Mouse (Mus musculus): ENCODE measurements around the gene Col5a1.
A peak's percentile ranks its signal among the peaks of the same experiment; 100 is the strongest.

Gene Col5a1

DNA sequence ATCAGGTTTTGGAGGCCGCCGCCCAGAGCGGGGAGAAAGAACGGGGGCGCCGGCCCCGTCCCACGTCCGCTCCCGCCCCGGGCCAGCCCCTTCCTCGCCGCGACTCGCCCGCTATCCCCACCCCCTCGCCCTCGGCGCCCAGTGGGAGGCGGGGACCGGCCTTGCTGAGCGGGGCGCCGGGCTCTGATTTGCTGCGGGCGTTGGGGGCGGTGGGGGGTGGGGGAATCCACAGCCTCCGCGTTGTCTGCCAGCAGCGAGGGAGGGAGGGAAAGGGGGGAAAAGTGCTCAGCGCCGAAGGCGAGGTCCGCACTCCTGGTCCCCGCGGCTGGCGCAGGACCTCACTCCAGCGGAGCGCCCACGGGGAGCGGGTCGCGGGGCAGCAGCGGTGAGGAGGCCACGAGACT is at the start of gene Col5a1:
TSS of gene Col5a1 (plus strand) at position 278 of the 404 bp plus-strand sequence.
- DNase-seq (ENCODE audit: low spot score), result peak; percentile 67

DNA sequence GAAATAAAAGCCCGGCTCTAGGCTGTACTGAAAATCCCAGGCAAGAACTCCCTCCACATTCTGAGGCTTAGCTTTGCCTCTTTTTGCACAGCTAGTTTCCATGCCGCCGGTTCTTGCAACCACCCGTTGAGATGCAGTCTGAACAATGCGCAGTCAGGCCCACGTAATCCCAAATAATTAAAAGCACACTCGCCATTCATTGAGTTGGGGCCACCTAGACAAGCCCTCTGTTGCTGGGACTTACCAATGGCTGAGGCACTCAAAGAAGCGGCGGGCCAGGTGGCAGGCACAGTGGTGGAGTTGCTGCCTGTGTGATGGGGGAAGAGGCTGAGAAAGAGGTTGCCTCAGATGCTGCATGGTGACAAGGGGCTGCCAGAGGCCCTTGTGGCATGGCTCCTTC is 48.1 kb upstream of the Col5a1 start:
- no peak for DNase-seq (ENCODE audit: low spot score)

GRCm38 (mm10) chr2:27840890-27841289 is 45.3 kb upstream of the Col5a1 start:
- DNase-seq (ENCODE audit: low spot score), result no peak

GRCm38 (mm10) chr2:27842893-27843292 is 43.3 kb upstream of the Col5a1 start:
- no peak for DNase-seq (ENCODE audit: low spot score)

- no peak for DNase-seq (ENCODE audit: low spot score)
These were observed 41.3 kb upstream of the Col5a1 start for GRCm38 (mm10) chr2:27844885-27845284.

GRCm38 (mm10) chr2:27847001-27847400 is 39.2 kb upstream of the Col5a1 start:
- DNase-seq (ENCODE audit: low spot score), result no peak

- DNase-seq (ENCODE audit: low spot score), result no peak
These were observed 38.3 kb upstream of the Col5a1 start for GRCm38 (mm10) chr2:27847851-27848435.

- no peak for DNase-seq (ENCODE audit: low spot score)
These were observed 37.8 kb upstream of the Col5a1 start for GRCm38 (mm10) chr2:27848466-27848865.

DNA sequence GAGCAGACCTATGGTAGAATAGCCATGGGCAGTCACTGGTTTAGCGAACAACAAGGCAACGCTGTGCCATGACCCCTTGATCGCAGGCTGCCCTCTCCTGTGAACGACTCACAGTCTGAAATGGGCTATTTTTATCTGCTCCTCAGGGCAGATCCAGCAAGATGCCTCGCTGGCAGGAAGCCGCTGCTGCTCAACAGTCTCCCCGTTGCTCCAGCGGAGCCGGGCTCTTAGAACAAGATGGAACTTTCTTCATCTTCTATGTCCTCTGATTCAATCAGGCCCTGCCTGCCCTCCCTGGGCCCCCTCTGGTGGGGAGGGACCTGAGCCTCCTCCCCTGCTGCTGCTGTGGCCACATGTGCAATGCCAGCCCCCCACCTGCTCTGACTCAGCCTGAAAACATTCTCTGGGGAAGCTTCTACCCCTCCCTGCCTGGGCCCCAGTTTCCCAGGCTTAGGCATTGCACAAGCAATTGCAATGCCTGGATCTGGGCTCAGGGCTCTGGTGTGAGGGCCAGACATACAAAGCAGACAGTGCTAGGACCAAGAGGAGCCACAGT is 27.8 kb upstream of the Col5a1 start:
- peak; percentile 38 for DNase-seq (ENCODE audit: low spot score)

GRCm38 (mm10) chr2:27861576-27862238 is 24.5 kb upstream of the Col5a1 start:
- DNase-seq (ENCODE audit: low spot score), result no peak

DNA sequence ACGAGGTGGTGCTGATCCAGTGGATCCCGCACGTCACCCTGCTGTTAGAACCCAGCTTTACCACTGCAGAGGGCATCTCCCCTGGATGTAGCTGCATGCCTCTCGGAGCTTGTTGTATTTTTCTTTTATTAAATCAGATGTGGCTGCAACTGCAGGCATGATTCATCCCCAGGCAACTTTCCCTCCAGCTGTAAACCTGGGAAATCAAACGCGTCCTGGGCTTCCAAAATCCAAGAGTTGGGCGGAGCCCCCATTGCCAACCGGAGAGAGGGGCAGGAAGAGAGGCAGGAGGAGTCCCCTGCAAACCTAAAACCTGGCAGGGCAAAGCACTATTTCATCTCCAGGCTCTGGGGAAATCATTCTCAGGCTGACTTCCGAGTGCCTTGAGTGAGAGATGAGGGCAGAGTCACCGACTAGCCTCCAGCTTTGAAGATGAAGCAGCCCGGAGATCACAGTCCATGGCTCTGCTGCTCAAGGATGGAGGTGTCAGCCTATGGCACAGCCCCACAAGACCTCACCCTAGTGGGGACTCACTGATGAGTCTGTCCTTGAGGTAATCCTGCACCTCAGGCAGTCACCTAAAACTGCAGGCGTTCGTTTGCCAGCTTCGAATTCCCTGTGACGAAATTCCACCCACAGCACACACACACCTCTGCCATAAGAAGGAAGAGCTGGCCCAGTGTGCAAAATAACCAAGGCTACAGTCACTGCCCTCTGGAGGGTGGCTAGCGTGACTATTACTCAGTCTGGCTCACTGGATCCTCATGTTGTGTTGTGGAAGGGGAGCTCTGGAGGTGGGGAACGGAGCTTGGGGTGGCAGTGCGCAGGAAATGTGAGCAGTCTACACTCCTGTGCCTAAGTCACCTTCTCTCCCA is 21.5 kb upstream of the Col5a1 start:
- DNase-seq (ENCODE audit: low spot score), result no peak

DNA sequence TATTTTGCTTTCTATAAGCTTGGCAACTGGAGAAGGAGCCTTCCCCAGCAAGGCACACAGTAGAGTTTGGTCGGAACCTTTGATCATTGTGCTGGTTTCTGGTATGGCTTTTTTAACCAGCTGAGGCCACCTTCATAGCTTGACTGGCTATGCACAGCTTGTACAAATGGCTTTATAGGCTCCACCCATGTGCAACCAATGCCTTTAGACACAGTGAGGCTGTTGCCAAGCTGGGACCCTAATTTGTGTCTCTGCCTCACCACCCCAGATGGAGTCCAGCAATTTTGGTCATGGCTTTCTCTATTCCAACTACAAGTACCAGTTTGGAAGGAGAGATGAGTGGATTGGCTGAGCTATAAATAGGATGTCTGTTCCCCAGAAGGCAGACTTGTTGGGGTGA is 15.6 kb upstream of the Col5a1 start:
- no peak for DNase-seq (ENCODE audit: low spot score)

DNA sequence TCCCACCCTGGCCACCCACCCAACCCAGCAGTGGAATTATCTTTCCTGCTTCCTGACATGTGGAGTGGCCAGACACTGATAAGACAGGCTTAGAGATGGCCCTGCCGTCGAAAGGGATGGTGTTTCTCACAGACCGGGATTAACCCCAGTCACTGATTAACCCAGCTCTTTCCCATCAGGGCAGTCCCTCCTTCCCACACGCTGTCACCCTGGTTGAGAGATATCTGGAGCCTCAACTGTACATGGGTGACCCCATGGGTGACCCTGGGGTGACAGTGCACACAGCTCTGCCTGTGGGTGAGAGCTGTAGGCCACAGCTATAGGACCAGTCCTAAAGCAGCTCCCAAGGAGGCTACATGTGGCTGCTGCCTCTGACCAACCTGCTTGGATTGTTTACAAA is 15.2 kb upstream of the Col5a1 start:
- no peak for DNase-seq (ENCODE audit: low spot score)

- DNase-seq (ENCODE audit: low spot score), result no peak
These were observed 13.9 kb upstream of the Col5a1 start for GRCm38 (mm10) chr2:27872276-27872675.

- no peak for DNase-seq (ENCODE audit: low spot score)
These were observed 13.2 kb upstream of the Col5a1 start for GRCm38 (mm10) chr2:27873030-27873429.

- DNase-seq (ENCODE audit: low spot score), result no peak
These were observed 11.6 kb upstream of the Col5a1 start for GRCm38 (mm10) chr2:27874596-27874995.

DNA sequence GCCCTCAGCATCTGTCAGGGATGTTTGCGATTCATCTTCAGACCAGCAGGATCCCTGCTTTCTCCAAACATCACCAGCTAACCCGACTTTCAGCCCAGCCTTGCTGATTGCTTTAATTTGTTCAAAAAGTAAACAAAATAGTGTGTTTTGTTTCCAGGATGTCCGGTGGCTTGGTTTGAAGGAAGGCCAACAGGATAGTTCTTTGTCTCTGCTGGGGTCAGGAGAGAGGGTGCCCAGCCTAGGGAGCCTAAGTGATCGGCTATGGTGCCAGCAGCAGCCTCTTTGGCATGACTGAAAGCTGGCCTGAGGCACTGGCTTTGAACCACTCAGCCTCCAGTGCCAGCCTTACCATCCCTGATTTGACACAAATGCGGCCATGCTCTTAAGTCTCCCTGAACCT is 11.0 kb upstream of the Col5a1 start:
- no peak for DNase-seq (ENCODE audit: low spot score)

- DNase-seq (ENCODE audit: low spot score), result no peak
These were observed 10.4 kb upstream of the Col5a1 start for GRCm38 (mm10) chr2:27875786-27876185.

- no peak for DNase-seq (ENCODE audit: low spot score)
These were observed 9.3 kb upstream of the Col5a1 start for GRCm38 (mm10) chr2:27876724-27877504.

DNA sequence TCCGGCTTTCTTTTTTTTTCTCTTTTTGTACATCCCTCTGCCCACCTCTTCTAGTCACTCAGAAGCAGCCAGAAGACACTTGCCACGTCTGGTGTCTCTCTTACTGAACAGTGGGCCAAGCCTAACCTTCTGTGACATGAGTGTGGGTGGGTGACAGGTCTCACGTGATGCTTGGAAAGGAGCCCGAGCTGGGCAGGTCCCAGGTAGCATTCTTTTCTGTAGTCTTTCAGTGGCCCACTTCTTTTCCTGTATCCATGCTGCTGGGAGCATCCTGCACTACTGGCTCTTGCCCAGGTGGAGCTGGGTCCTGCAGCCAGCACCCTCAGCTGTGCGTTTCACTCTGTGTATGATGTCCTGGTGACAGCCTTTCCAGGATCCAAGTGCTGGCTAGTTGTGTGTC is 8.2 kb upstream of the Col5a1 start:
- DNase-seq (ENCODE audit: low spot score), result no peak

DNA sequence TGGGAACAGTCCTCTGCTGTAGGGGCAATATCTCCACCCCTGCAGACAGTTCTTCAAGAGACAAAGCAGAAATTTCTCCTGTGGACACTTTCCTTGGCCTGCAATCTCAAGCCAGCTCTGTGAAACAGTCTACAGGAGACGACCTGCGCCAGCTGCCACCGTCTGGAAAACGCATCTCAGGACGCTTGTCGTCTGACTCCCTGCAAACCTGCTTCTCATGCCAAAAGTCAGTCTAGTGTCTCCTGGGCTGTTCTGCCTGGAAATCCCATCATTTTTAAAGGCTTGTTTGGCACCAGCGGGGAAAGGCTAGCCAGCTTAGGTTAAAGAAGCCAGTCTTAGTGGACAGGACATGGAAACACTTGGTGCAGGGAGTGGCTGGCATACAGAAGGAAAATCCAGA is 2.9 kb upstream of the Col5a1 start:
- no peak for DNase-seq (ENCODE audit: low spot score)

Measured in ovary, postnatal 14 days (tissue).